Mouse (Mus musculus) kidney, adult 8-10 months (tissue): Measurements from ENCODE around the gene Olfr1120.
"Not testable (repeated sequence)": the region's sequence is repeated elsewhere in the genome, so short reads cannot be mapped to it uniquely, and the experiment has no call there.

Experiments used
- DNase-seq, 2 experiments: peaks; one replicate each; pipeline ENCODE4 v3.0.0; 2022

Gene Olfr1120

GRCm38 (mm10) chr2:87354515-87354914, at the start of gene Olfr1120:
TSS of gene Olfr1120 (plus strand) at chr2:87354815.
- DNase-seq: no peak

DNA sequence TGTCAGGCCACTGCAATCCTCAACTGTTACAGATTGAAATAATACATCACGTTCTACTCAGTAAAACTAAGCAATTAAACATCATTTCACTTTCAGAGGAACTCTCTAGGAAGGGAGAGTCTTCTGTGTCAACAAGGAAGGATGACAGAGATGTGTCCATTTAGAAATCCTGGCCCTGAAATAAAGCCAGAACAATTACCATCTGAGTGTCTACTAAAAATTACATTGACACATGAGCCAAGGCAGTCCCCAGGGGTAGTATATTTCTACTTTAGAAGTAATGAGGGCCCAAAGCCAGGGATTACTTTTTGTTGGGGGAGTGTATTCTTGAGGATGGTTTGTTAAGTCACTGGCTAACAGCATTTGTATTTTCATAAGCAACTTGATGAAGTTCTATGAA, 47.3 kb upstream of the Olfr1120 start, which contains the start of gene Olfr1118:
Gene Olfr1118 (plus strand): TSS at position 301 of the 400 bp plus-strand sequence.
- DNase-seq: no peak

DNA sequence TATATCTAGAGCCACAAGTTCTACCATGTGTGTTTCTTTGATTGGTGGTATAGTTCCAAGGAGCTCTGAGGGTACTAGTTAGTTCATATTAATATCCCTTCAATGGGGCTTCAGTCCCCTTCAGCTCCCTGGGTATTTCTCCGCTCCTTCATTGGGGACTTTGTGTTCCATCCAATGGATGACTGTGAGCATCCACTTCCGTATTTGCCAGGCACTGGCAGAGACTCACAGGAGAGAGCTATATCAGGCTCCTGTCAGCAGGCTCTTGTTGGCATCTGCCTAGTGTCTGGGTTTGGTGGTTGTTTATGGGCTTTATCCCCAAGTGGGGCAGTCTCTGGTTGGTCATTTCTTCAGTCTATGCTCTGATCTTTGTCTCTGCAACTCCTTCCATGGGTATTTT, 5.5 kb downstream of the Olfr1120 start:
- not testable (repeated sequence) for DNase-seq

DNA sequence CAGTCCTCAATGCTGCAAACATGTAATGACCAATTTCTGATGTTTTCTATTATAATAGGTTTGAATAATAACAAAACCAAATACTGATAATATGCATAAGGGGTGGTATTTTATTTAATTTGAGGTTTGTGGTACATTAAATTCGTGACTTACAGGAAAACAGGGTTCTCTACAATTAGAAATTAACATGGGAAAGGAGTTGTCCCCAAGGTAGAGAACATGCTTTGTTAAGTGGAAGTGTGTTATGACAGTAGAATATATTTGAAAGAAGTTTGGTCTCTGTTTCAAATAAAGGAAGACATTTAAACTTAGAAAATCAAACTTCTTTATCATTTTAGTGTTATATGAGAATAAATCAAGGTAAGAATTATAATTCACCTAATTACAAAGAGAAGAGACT, 15.0 kb downstream of the Olfr1120 start, which contains the start of gene Olfr1121:
Gene Olfr1121 (plus strand): TSS at position 301 of the 400 bp plus-strand sequence.
- DNase-seq: no peak

- no peak for DNase-seq
Observed at GRCm38 (mm10) chr2:87371726-87372125, 17.1 kb downstream of the Olfr1120 start.

DNA sequence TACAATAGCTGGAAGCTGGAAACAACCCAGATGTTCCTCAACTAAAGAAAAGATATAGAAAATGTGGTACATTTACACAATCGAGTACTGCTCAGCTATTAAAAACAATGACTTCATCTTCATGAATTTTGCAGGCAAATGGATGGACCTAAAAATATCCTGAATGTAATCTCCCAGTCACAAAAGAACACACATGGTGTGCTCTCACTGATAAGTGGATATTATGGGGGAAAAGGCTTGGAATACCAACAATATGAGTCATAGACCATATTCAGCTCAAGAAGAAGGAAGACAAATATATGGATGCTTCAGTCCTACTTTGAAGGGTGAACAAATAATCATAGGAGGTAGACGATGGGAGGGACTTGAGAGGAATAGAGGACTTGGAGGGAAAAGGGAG, 29.3 kb downstream of the Olfr1120 start:
- DNase-seq: no peak

DNA sequence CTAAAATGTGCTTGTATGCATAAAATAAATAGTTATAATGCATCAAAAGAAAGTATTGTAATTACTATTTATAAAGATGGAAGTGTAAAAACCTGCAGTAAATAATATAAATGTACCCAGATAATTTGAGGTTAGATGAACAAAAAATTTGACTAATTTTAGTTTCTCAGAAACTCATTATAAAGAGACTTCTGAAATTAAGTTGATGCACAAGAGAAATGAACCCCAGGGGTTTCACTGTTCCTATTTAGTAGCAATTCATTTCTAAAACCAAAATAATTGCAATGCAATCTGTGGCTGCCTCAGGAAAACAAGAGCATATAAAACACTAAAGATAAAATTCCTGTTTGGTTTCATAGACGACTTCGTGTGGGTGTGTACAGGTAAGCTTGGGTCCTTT, 30.9 kb downstream of the Olfr1120 start, which contains the start of gene Olfr1122:
Gene Olfr1122 (plus strand): TSS at position 301 of the 400 bp plus-strand sequence.
- no peak for DNase-seq

DNA sequence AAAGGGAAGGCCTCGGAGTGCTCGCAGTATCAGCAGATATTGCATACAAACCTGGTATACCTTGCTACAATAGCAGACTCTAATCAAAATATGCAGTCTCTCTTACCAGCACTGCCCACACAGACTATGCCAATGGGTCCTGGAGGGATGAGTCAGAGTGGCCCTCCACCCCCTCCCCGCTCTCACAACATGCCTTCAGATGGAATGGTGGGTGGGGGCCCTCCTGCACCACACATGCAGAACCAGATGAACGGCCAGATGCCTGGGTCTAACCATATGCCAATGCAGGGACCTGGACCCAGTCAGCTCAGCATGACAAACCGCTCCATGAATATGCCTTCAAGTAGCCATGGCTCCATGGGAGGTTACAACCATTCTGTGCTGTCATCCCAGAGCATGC, 39.0 kb downstream of the Olfr1120 start:
- DNase-seq: not testable (repeated sequence)

- not testable (repeated sequence) for DNase-seq
Observed at GRCm38 (mm10) chr2:87394686-87395085, 40.1 kb downstream of the Olfr1120 start.
